Mouse (Mus musculus) cerebellum, adult 18-20 months (tissue): ENCODE measurements at regions not wholly inside any gene's neighbourhood (a gene's known extent, or its start where the extent isn't known, plus 50 kb on each side); places are given as distances from the start of the nearest gene placed in this dataset.

Experiments
- DNase-seq, 2 experiments: peaks; one replicate each; pipeline ENCODE4 v3.0.0; 2021

GRCm38 (mm10) chr13:90493696-90494095 is 404.3 kb upstream of the Xrcc4 start:
- DNase-seq = no peak

- DNase-seq = no peak
Observed at GRCm38 (mm10) chr13:90490991-90491951, 401.9 kb upstream of the Xrcc4 start.

GRCm38 (mm10) chr13:90480484-90480883 is 391.1 kb upstream of the Xrcc4 start:
- DNase-seq = no peak

- DNase-seq = no peak
Observed at GRCm38 (mm10) chr13:90476880-90477279, 387.5 kb upstream of the Xrcc4 start.

- no peak for DNase-seq
Observed at GRCm38 (mm10) chr13:90474507-90474906, 385.1 kb upstream of the Xrcc4 start.

- no peak for DNase-seq
Observed at GRCm38 (mm10) chr13:90474053-90474452, 384.6 kb upstream of the Xrcc4 start.

- no peak for DNase-seq
Observed at GRCm38 (mm10) chr13:90473041-90473825, 383.8 kb upstream of the Xrcc4 start.

- DNase-seq = no peak
Observed at GRCm38 (mm10) chr13:90466096-90466495, 376.7 kb upstream of the Xrcc4 start.

GRCm38 (mm10) chr13:90464051-90464450 is 374.6 kb upstream of the Xrcc4 start:
- no peak for DNase-seq

- no peak for DNase-seq
Observed at GRCm38 (mm10) chr13:90463381-90463780, 374.0 kb upstream of the Xrcc4 start.

GRCm38 (mm10) chr13:90454631-90455030 is 365.2 kb upstream of the Xrcc4 start:
- DNase-seq = no peak

GRCm38 (mm10) chr13:90426901-90427300 is 337.5 kb upstream of the Xrcc4 start:
- no peak for DNase-seq

GRCm38 (mm10) chr13:90425379-90425778 is 336.0 kb upstream of the Xrcc4 start:
- DNase-seq = no peak

- DNase-seq = no peak
Observed at GRCm38 (mm10) chr13:90424541-90424940, 335.1 kb upstream of the Xrcc4 start.

- no peak for DNase-seq
Observed at GRCm38 (mm10) chr13:90420966-90421365, 331.6 kb upstream of the Xrcc4 start.

GRCm38 (mm10) chr13:90404392-90404791 is 315.0 kb upstream of the Xrcc4 start:
- no peak for DNase-seq

- DNase-seq = no peak
Observed at GRCm38 (mm10) chr13:90402061-90402460, 312.7 kb upstream of the Xrcc4 start.

GRCm38 (mm10) chr13:90401496-90401895 is 312.1 kb upstream of the Xrcc4 start:
- no peak for DNase-seq

GRCm38 (mm10) chr13:90395274-90396023 is 306.0 kb upstream of the Xrcc4 start:
- DNase-seq = no peak

- no peak for DNase-seq
Observed at GRCm38 (mm10) chr13:90394815-90395241, 305.4 kb upstream of the Xrcc4 start.

GRCm38 (mm10) chr13:90392415-90392814 is 303.0 kb upstream of the Xrcc4 start:
- DNase-seq = no peak

- no peak for DNase-seq
Observed at GRCm38 (mm10) chr13:90376619-90377018, 287.2 kb upstream of the Xrcc4 start.

GRCm38 (mm10) chr13:90376207-90376606 is 286.8 kb upstream of the Xrcc4 start:
- DNase-seq = no peak
